Mouse (Mus musculus) limb, embryonic 14.5 days (tissue): ENCODE results near the gene Mtx1. TPM values are rescaled to one million over a fixed set of nuclear protein-coding genes. Genes with fewer than 3 reads are reported as not detected.
A peak's percentile ranks its signal among the peaks of the same experiment; 100 is the strongest.

ENCODE experiments used
- ATAC-seq: fragments of 200-750 bp; cut with Nextera tagmentation; 2 replicates; pipeline ENCODE4 v1.8.0; 2017; ENCODE audit warnings: low read depth, moderate number of reproducible peaks, moderate TSS enrichment; ENCODE audit not compliant: low FRiP score
- DNase-seq: peaks from one replicate; pipeline ENCODE4 v3.0.0-alpha.2; 2015; ENCODE audit warnings: low spot score
- H3K27ac ChIP-seq: fragments of 300-500 bp; sonication (generic); replicated peaks from 2 replicates; pipeline ENCODE4 v1.5.1; 2014; ENCODE audit warnings: low read depth, mild to moderate bottlenecking, low read length, moderate library complexity, mixed read lengths
- H3K27me3 ChIP-seq: fragments of 300-500 bp; sonication (generic); 2 replicates; pipeline ENCODE4 v1.6.1; 2014; ENCODE audit warnings: low read length, mixed read lengths; ENCODE audit not compliant: control insufficient read depth, insufficient read depth
- H3K36me3 ChIP-seq: fragments of 300-500 bp; sonication (generic); 2 replicates; pipeline ENCODE4 v1.6.1; 2014; ENCODE audit warnings: mild to moderate bottlenecking, low read length, moderate library complexity, mixed read lengths; ENCODE audit not compliant: control insufficient read depth, insufficient read depth
- H3K4me1 ChIP-seq: fragments of 300-500 bp; sonication (generic); 2 replicates; pipeline ENCODE4 v1.6.1; 2014; ENCODE audit warnings: antibody characterized with exemption, low read length, mixed read lengths; ENCODE audit not compliant: control insufficient read depth, insufficient read depth
- H3K4me2 ChIP-seq: fragments of 300-500 bp; sonication (generic); replicated peaks from 2 replicates; pipeline ENCODE4 v1.6.1; 2014; ENCODE audit warnings: low read depth, mild to moderate bottlenecking, low read length, moderate library complexity; ENCODE audit not compliant: severe bottlenecking
- H3K4me3 ChIP-seq: fragments of 300-500 bp; sonication (generic); replicated peaks from 2 replicates; pipeline ENCODE4 v1.5.1; 2014; ENCODE audit warnings: low read length
- H3K9ac ChIP-seq: fragments of 300-500 bp; sonication (generic); 2 replicates; pipeline ENCODE4 v1.6.1; 2014; ENCODE audit warnings: mild to moderate bottlenecking, low read depth, low read length, moderate library complexity; ENCODE audit not compliant: severe bottlenecking
- H3K9me3 ChIP-seq: fragments of 300-500 bp; sonication (generic); 2 replicates; pipeline ENCODE4 v1.6.1; 2016; ENCODE audit warnings: low read length; ENCODE audit not compliant: control insufficient read depth
- POLR2A ChIP-seq: fragments of 200-500 bp; IDR thresholded peaks from 2 replicates; pipeline ENCODE4 v1.8.0; 2012; ENCODE audit warnings: inconsistent platforms, mild to moderate bottlenecking, moderate library complexity, borderline replicate concordance; ENCODE audit not compliant: insufficient read depth, insufficient read length; ENCODE audit errors: extremely low read depth
- WGBS: fragments of 180-500 bp; shearing (Covaris S2); extraction: QIAGEN DNeasy Blood & Tissue Kit; methylation state at CpG from one replicate; pipeline ENCODE4 v1.1.7; 2014; 5-methylcytosine and 5-hydroxymethylcytosine counted together
- polyA plus RNA-seq, 2 experiments: library from polyadenylated mRNA; depleted of rRNA in 1 of 2; stranded (reverse) in 1 of 2; unstranded in 1 of 2; fragments of >200 nt; fragmentation: Nextera tagmentation in 1 of 2; extraction: Ambion mirVana in 1 of 2; gene quantifications; 2 replicates each; pipeline versions ENCODE4 v1.2.1 to v1.2.3; 2012 to 2014

The Mtx1 gene
- polyA plus RNA-seq, 2 experiments: 163 to 196 TPM

DNA sequence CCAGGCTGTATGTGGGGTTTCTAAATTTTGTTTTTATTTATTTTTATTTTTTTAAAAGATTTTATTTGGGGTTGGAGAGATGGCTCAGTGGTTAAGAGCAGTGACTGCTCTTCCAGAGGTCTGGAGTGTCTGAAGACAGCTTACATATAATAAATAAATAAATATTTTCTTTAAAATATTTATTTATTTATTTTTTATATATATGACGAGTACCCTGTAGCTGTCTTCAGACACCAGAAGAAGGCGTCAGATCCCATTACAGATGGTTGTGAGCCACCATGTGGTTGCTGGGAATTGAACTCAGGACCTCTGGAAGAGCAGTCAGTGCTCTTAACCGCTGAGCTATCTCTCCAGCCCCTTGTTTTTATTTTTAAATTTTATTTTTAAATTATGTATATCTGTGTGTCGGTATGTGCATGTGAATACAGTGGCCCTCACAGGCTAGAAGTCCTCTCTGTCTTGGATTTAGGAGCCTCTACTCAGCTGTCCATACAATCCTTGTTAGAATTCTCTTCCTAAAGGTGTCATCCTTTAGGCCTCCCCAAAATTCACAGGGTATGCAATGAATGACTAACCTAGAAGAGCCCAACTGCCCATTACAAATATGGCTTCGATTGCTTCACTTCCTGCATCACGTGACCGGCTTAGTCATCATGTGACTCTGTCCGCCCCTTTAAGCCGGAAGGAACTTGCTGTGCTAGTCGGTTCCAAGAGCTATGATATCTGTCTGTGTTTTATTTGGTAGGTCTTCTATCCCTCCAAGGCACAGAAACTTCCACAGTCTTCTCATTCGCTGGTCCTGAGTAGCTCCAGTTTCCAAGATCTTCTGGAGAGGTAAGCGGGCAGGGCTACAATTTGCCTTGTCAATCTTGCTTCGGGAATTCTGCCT lies 24.4 kb downstream of the Mtx1 start, which contains the start of gene Gba:
Gene Gba (plus strand): TSS at position 676 of the 889 bp plus-strand sequence.
- TF ChIP-seq POLR2A: no peak
- Histone ChIP-seq H3K4me3 (peak within 1 kb of the TSS; percentile 46), H3K4me1 (peaks cover 4% of the 10 kb centered on the region), H3K27me3 (no peaks in the 10 kb centered on the region), H3K27ac (no peak within 1 kb of the TSS), H3K4me2 (peak within 1 kb of the TSS; percentile 52), H3K36me3 (peaks cover 24% of the 10 kb centered on the region), H3K9ac (peak within 1 kb of the TSS; percentile 43), H3K9me3 (no peaks in the 10 kb centered on the region)
- DNase-seq (peak; percentile 97), ATAC-seq (peak; percentile 92)
- 27% methylated on average over 13 of the region's 13 CpGs for WGBS

DNA sequence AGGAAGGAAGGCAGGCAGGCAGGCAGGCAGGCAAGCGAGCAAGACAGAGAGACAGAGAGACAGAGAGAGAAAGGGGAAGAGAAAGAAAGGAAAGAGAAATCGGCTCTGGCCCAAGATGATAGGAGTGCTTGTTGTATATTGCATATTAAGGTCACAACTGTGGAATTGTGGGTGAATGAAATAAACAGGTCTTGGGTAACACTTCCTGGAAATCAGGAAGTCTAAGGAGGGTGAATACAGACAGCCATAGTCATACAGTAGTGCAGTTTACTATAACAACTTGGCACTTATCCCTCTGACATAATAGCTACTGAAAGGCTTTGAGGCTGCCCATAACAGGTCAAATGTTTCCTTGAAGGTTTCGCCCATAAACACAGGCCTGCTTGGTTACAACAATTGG lies 27.0 kb downstream of the Mtx1 start:
- no peaks in the 10 kb centered on the region; the same call in 1 of the 2 replicates for H3K36me3 ChIP-seq
- no peaks in the 10 kb centered on the region for H3K27me3 ChIP-seq
- no peak for TF ChIP-seq POLR2A
- no peak overlapping the region for H3K4me2 ChIP-seq
- H3K4me3 ChIP-seq: no peak overlapping the region
- peaks cover 12% of the 10 kb centered on the region for H3K4me1 ChIP-seq
- 76% methylated on average over 3 of the region's 3 CpGs for WGBS
- ATAC-seq: no peak
- no peak overlapping the region for H3K9ac ChIP-seq
- no peak for DNase-seq
- no peak overlapping the region for H3K27ac ChIP-seq
- no peaks in the 10 kb centered on the region for H3K9me3 ChIP-seq

DNA sequence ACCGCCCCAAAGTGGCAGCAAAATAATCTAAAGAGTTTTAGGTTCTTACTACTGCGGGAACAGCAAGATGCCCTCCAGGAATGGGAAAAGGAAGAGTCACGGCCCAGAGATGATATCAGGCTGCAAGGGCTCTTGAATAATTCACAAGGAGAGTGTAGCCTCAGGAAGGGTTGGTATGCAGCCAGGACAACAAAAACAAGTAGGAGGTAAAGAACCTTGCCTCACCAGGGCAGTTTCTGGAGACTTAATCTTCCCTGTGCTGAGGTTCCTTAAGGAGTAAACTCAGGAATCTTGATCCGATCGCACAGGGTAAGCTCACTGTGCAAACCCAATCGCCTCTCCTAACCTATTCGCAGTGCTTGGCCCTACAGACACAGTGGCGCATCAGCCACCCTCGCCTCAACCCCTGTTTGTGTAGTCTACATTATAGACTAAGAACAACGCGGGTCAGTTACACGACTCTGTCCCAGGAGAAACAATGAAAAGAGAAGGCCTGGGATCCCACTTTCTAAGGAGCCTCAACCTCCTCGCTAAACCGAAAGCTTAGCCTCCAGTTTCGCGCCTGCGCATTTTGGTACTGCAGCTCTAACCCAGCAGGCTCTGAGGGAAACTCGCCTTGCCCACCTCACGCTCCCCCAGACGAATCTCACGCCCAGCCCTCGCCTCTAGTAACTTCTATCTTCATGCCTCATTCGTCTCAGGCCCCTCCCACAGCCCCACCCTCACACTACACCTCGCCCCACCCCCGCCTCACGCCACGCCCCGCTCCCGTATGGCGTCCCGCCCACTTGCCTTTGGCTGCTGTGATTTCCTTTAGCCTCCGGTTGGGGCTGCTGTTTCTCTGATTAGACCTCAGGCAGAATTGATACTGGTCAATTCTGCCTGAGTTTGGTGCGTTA lies 30.7 kb downstream of the Mtx1 start:
- H3K4me1 ChIP-seq: peaks cover 8% of the 10 kb centered on the region
- 11% methylated on average over 33 of the region's 33 CpGs for WGBS

GRCm38 (mm10) chr3:89193853-89194252 lies 33.0 kb downstream of the Mtx1 start:
- H3K36me3 ChIP-seq: peaks cover 2% of the 10 kb centered on the region
- TF ChIP-seq POLR2A: no peak

More for the DNA sequence above, 30.7 kb downstream of the Mtx1 start:
- peak overlapping the region; percentile 40 for H3K4me3 ChIP-seq
- peak; percentile 76; the same call in 1 of the 2 replicates for TF ChIP-seq POLR2A
- peak; percentile 96 for ATAC-seq
- no peaks in the 10 kb centered on the region for H3K9me3 ChIP-seq
- no peaks in the 10 kb centered on the region for H3K36me3 ChIP-seq
- H3K9ac ChIP-seq: peak overlapping the region; percentile 60
- peak; percentile 96 for DNase-seq
- peak overlapping the region; percentile 66 for H3K4me2 ChIP-seq
- no peaks in the 10 kb centered on the region for H3K27me3 ChIP-seq
- peak overlapping the region; percentile 67 for H3K27ac ChIP-seq

GRCm38 (mm10) chr3:89193351-89193750 lies 33.5 kb downstream of the Mtx1 start:
- TF ChIP-seq POLR2A: no peak
- Histone ChIP-seq H3K4me3 (no peak overlapping the region), H3K9ac (no peak overlapping the region), H3K27ac (no peak overlapping the region), H3K36me3 (peaks cover 7% of the 10 kb centered on the region), H3K27me3 (no peaks in the 10 kb centered on the region), H3K4me2 (no peak overlapping the region), H3K9me3 (no peaks in the 10 kb centered on the region), H3K4me1 (peaks cover 8% of the 10 kb centered on the region)
- WGBS: 71% methylated on average over 1 of the region's 1 CpGs
- DNase-seq (no peak), ATAC-seq (no peak)

More at GRCm38 (mm10) chr3:89193853-89194252, 33.0 kb downstream of the Mtx1 start:
- H3K9ac ChIP-seq: no peak overlapping the region
- H3K27me3 ChIP-seq: no peaks in the 10 kb centered on the region
- no peaks in the 10 kb centered on the region for H3K9me3 ChIP-seq
- no peak for DNase-seq
- peaks cover 8% of the 10 kb centered on the region for H3K4me1 ChIP-seq
- no peak overlapping the region for H3K4me3 ChIP-seq
- ATAC-seq: no peak
- H3K4me2 ChIP-seq: no peak overlapping the region
- WGBS: 91% methylated on average over 2 of the region's 2 CpGs
- H3K27ac ChIP-seq: no peak overlapping the region
